Mouse (Mus musculus): Measurements from ENCODE around the gene Mtif3. TPM values are rescaled to one million over a fixed set of nuclear protein-coding genes. Genes with fewer than 3 reads are reported as not detected.
"Not testable (repeated sequence)": the region's sequence is repeated elsewhere in the genome, so short reads cannot be mapped to it uniquely, and the experiment has no call there.

The Mtif3 gene
- total RNA-seq, 2 experiments from 2014 or later: 20.9 to 22.3 TPM

GRCm38 (mm10) chr5:146948508-146949088 is 15.0 kb downstream of the Mtif3 start, which contains the start of gene Gtf3a:
Gene Gtf3a, plus strand, starts transcription at chr5:146948657.
- peak; percentile 59 to 64 for DNase-seq

- no peak for DNase-seq
These were observed 15.5 kb downstream of the Mtif3 start for GRCm38 (mm10) chr5:146948041-146948507.

- DNase-seq: no peak
These were observed 16.1 kb downstream of the Mtif3 start for GRCm38 (mm10) chr5:146947497-146947896.

GRCm38 (mm10) chr5:146946682-146947081 is 16.9 kb downstream of the Mtif3 start:
- no peak for DNase-seq

- no peak for DNase-seq
These were observed 19.0 kb downstream of the Mtif3 start for GRCm38 (mm10) chr5:146944568-146944967.

GRCm38 (mm10) chr5:146942965-146943364 is 20.6 kb downstream of the Mtif3 start:
- DNase-seq: no peak

GRCm38 (mm10) chr5:146941939-146942338 is 21.7 kb downstream of the Mtif3 start:
- DNase-seq: not testable (repeated sequence)

- no peak for DNase-seq
These were observed 23.4 kb downstream of the Mtif3 start for GRCm38 (mm10) chr5:146940219-146940618.

- peak in 1 of 2 experiments; percentile 27 for DNase-seq
These were observed 24.3 kb downstream of the Mtif3 start for GRCm38 (mm10) chr5:146939109-146939796.

GRCm38 (mm10) chr5:146937541-146938503 is 25.8 kb downstream of the Mtif3 start:
- DNase-seq: no peak

GRCm38 (mm10) chr5:146933466-146933865 is 30.1 kb downstream of the Mtif3 start:
- no peak for DNase-seq

GRCm38 (mm10) chr5:146931904-146932553 is 31.6 kb downstream of the Mtif3 start:
- no peak for DNase-seq

GRCm38 (mm10) chr5:146931422-146931821 is 32.2 kb downstream of the Mtif3 start:
- DNase-seq: no peak

- no peak for DNase-seq
These were observed 36.9 kb downstream of the Mtif3 start for GRCm38 (mm10) chr5:146926673-146927072.

- no peak for DNase-seq
These were observed 40.1 kb downstream of the Mtif3 start for GRCm38 (mm10) chr5:146923547-146923946.

- no peak for DNase-seq
These were observed 42.4 kb downstream of the Mtif3 start for GRCm38 (mm10) chr5:146921224-146921623.

- DNase-seq: no peak
These were observed 43.1 kb downstream of the Mtif3 start for GRCm38 (mm10) chr5:146920314-146921161.

GRCm38 (mm10) chr5:146919874-146920273 is 43.7 kb downstream of the Mtif3 start:
- DNase-seq: no peak

GRCm38 (mm10) chr5:146917357-146917756 is 46.2 kb downstream of the Mtif3 start:
- not testable (repeated sequence) for DNase-seq

GRCm38 (mm10) chr5:146916806-146917205 is 46.8 kb downstream of the Mtif3 start:
- no peak for DNase-seq

- DNase-seq: no peak
These were observed 47.3 kb downstream of the Mtif3 start for GRCm38 (mm10) chr5:146916273-146916672.

Measured in layer of hippocampus, postnatal 36 days (tissue).